Mouse (Mus musculus): ENCODE results near the gene Dpm3.

Gene Dpm3

DNA sequence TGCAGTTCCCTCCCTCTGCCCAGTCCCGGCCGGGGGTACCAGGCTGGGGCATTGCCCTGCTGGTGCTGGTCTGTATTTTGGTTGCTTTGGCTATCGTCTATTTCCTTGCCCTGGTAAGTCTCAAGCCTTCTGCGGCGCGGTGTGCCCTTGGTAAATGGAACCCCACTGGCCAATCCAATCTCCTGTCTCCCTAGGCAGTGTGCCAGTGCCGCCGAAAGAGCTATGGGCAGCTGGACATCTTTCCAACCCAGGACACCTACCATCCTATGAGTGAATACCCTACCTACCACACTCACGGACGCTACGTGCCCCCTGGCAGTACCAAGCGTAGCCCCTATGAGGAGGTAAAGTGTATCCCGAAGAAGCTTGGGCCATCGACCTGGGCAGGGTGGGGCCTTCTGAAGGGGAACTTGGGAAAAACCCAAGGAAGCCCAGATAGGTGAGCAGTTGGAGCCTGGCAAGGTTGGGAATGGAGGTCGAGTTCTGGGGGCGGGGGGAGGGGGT, 27.3 kb upstream of the Dpm3 start:
- DNase-seq (ENCODE audit: low read depth, low spot score): no peak

DNA sequence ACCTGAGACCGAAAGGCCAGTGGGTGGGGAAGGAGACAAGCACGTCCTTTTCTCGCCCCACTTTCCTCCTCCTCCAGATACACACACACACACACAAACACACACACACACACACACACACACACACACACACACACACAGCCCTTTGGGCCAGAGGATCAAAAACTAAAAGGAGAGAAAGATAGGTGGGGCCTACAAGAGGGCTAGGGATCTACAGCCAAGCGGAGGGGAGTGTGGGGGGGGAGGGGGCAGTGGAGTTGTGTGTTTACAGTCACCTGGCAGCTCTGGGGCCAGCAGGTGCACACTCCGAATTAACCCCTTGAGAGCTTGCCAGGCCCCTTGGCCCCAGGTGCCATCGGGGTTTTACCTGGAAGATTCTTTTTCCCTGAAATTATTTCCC, 26.5 kb upstream of the Dpm3 start:
- no peak for DNase-seq (ENCODE audit: low read depth, low spot score)

DNA sequence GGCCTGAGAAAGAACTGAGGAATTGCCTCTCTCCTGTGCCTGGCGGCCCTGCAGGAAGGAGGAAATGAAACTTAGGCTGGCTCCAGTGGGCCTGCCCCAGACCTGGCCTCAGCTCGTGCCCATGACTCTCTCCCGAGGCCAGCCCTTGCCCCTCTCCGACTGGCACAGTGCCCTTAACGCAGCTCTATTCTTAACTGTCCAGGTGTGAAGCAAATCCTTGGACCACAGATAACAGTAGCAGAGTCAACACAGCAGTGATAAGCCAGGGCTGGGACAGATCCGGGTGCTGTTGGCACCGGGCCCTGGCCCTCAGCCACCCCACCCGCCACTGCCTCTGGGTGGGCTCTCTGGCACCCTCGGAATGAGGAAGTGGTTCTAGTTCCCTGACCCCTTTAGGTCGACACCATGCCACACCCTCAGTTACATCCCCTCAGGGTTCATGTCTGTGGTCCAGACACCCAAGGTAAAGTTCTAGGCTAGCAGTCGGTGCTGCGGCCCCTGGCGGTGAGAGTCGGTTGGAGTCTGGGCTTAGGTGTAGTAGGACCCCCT, 25.5 kb upstream of the Dpm3 start:
- DNase-seq (ENCODE audit: low read depth, low spot score): no peak

DNA sequence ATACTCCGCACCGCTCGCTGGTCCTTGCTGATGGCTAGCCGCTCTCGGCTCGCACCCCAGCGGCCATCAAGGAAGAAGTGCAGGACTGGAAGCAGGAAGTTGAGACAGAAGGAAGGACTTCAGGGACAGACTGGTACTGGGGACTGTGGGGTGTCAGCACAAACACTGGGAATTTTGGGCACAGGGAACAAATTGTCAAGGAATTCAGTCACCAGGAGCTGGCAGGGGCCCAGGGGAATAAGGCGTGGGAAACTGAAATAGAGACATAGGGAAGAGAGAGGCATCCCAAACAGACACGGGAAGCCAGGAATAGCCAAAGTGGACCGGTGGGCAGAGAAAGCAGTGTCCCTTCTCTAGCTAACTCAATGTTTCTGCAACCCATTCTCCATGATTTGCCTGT, 22.6 kb upstream of the Dpm3 start:
- no peak for DNase-seq (ENCODE audit: low read depth, low spot score)

DNA sequence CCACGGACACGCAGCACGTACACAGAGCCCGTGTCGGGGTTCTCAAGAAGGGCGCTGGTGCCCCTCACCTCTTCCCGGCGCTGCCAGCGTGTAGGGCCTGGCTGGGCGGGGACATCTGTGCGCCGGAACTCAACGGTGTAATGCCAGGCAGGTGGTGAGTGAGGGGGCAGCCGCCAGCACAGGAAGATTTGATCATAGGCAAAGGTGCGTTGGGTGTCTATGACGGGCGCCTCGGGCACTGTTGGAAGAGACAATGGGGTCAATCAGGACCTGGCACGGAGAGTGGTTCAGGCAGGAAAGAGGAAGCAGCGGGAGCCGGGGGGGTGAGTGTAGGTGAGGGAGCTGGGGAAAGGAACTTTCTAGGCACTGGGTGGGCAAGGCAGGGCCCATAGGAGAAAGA, 21.5 kb upstream of the Dpm3 start:
- DNase-seq (ENCODE audit: low read depth, low spot score): no peak

DNA sequence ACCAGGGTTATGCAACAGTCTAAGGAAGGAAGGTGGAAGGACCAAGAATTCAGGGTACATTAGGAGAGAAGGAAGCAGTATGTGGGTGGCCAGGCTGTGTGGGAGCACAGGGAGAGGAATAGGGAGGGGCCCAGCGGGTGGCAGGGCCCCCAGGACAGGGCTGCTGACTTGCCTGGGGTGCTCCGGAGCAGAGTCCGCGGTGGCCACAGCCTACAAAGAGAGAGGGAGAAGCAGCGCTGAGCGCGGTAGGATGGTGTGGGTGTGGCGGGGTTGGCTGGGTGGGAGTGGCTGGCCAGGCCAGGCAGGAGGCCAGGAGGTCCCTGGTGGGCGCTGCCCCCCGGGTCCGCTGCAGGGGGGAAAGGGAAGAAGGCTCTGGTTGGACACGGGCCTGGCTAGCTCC, 20.7 kb upstream of the Dpm3 start:
- DNase-seq (ENCODE audit: low read depth, low spot score): no peak

DNA sequence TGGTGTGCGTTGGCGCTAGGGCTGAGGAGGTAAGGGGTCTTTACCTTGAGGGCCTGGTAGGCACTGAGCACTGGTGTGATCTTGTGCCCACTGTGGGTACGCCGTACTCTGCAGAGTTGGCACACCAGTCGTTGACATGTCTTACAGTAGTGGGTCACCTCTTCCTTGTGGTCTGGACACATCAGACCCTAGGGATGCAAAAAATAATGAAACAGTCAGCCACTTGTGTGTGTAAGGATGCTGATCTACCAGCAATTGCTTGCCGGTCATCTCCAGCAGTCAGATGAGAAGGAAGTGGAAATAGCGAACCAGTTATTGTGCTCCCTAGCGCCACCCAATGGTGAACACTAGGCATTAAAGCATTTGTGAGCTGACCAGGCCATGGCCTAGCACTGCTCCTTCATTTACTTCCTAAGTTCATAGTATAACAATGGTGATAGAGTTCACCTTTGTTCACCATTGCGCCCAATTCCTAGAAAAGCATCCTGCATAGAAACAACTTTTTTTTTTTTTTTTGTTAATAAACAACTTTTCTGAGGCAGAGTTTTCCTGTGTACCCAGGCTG, 16.7 kb upstream of the Dpm3 start:
- DNase-seq (ENCODE audit: low read depth, low spot score): peak; percentile 77

DNA sequence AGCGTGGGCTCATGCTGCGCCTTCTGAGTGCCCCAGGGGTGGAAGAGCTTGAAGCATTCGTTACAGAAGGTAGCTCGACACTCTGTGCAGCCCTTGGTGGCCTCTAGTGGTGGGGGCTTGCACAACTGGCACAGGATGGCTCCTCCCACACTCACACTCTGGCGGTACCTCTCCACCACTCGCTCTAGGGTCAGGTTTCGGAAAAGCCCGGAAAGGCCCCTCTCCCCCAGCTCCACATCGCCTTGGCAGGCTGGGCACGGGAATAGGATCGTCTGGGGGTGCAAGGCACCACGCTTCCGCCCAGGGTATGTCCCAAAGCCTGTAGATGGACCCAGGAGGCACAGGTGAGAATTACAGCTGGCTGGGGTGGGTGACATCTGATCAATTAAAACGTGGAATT, 15.5 kb upstream of the Dpm3 start:
- peak; percentile 83 for DNase-seq (ENCODE audit: low read depth, low spot score)

DNA sequence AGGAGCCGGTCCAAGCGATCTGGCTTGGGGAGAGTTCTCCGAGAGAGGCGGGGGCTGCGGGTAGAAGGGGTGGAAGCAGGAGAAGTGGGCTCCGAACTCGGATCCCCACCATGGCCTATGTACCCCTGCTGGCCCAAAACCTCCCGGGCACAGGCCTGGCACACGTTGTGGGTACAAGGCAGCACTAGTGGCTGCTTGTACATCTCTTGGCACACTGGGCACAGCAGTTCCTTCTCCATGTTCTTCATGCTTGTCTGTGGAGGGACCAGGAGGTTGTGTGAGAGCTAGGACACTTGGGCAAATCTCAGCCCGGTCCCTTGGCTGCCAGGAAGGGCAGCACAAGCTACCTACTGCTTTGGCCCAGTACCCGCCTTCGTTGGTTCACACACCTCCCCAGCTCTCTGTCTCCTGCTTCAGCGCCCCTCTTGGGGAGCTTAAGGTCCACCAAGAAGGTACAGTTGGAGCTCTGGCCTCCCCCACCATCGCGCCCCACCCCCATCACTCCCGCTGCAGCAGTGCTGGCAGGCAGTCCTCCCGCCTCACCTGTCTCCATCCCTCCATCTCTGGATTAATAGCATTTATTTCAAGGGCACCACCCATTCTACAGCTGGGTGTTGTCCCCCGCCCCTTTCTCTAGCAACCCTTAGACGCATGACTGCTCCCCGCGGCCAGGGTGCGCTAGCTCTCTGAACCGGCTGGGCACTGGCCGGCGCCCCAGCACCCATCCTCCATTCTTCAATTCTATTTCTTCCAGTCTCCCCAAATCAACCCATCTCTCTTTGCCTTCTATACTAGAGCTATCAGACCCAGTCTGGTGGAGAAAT, 14.8 kb upstream of the Dpm3 start:
- DNase-seq (ENCODE audit: low read depth, low spot score): peak; percentile 72

DNA sequence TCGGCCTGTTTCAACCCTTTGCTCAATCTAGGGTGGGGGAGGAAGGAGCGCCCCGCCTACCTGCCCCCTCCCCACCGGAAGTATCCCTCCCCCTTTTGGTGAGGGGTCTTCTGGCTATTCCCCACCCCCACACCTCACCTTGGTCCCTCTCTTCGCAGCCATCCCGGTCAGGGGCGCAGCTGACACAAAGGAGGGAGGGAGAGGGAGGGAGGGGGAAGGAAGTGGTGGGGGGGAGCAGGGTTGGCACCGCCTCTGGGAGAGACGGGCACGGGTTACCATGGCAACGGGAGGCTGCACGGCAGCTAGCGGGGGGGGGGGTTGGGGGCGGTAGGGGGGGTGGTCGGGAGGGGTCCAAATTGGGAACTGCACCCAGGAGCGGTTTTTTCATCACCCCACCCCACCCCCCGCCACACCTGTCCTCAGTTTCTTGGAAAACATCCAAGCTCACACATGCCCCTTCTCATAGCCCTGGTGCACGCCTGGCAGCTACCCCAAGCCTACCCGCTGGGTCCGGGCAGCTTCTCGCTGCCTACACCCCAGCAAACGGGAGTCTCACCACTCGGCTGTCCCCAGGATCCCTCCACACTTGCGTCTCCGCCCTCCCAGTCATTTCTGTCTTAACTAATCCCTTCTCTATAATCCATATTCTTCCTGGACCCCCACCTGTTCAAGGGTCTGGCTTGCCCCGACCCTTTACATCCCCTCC, 14.0 kb upstream of the Dpm3 start:
- peak; percentile 77 for DNase-seq (ENCODE audit: low read depth, low spot score)

DNA sequence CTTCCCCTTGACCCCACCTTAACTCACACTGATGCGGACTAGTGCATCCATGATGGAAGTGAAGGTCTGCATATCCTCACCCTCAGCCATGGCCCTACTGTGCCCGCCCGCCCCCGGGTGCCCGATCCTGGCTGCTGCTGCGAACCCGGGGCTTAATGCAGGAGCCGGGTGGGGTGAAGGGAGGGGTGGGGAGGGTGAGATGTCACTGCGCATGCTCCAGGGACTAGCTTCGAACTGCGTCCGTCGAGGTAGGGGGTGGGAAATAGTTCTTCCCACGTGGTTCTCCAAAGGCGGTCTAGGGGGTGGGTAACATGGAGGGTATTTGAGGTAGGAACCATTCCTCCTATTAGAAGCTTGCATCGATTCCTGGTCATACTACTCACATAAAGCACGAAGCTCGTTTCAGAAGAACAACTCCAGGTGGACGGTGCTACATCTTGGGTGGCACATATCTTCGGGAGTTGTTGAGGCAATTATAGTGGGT, 13.4 kb upstream of the Dpm3 start, which contains the start of gene Krtcap2:
TSS of gene Krtcap2 (plus strand) at position 279 of the 484 bp plus-strand sequence.
- peak; percentile 80 for DNase-seq (ENCODE audit: low read depth, low spot score)

DNA sequence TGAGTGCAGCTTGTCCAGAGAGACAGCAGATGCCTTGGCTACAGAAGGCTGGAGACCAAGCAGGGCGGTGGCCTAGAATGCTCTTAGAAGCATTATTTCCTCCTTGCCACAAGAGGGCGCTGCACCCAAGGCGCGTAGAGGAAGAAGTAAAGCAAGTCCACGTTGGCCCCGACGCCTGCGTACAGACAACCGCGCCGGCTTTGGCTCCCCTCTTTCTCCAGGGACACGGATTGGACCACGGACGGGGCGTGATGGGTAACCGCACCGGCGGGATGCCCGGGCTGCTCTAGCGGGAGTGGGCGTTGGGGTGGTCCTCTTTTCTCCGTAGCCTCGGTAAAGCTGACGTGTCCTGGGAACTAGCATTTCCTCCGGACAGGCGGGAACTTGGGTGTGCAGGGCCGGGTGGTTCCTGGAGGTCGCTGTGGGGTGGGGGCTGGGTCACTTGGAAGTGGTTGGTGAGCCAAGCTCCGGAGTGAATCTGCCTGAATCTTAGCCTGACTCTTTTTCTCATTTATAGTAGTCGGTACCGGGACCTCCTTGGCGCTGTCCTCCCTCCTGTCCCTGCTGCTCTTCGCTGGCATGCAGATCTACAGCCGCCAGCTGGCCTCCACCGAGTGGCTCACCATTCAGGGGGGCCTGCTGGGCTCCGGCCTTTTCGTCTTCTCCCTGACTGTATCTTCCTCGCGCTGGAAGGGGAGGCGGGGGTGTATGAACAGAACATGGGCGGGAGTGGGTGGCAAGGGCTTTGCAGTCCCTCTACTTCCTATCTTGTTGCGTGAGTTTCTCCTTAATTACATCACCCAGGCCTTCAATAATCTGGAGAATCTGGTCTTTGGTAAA, 12.7 kb upstream of the Dpm3 start, which contains the start of gene Trim46:
TSS of gene Trim46 (minus strand) at position 49 of the 840 bp plus-strand sequence.
- peak; percentile 92 for DNase-seq (ENCODE audit: low read depth, low spot score)

DNA sequence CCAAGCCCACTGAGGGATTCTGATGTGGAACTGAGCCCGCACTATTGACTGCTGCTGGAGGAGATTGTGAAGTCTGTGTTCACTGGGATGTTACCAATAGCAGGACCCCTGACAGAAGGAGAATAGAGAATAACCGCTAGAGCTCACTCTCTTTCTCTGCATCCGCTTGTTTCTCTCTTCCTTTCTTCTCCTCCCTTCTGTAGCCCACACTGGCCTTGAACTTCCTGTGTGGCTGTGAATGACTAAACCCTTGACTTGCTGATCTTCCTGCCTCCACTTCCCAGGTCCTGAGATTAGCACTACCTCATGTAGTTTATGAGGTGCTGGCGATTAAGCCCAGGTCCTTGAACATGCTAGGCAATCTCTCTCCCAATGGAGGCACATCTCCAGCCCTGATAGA, 11.7 kb upstream of the Dpm3 start:
- DNase-seq (ENCODE audit: low read depth, low spot score): peak; percentile 13

DNA sequence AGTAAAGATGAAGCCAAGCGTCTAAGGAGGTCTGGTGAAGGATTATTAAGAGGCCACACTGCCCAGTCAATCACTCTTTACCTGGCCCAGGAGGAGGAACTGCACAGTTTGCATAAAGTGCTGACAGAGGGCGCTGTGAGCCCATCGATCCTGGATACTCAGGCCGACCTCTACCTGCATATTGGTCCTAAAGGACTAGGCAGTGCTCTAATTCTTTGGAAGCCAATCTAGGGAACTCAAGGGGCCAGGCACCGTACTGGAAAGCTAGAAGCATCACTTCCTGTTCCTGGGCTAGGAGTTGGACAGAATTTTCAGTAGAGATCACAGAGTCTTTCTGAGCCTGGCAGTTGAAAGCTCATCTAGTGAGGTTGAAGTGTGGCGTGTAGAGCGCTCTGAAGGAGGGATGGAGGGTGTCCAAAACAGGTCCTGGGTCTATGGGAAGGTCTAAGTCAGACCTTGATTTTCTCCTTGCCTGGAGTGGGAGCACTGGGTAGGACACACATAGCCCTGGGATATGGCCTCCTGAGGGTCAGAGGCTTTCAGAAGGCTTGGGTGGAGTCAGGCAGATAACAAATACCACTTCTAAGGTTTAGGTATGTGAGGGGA, 8.6 kb upstream of the Dpm3 start:
- DNase-seq (ENCODE audit: low read depth, low spot score): peak; percentile 87

DNA sequence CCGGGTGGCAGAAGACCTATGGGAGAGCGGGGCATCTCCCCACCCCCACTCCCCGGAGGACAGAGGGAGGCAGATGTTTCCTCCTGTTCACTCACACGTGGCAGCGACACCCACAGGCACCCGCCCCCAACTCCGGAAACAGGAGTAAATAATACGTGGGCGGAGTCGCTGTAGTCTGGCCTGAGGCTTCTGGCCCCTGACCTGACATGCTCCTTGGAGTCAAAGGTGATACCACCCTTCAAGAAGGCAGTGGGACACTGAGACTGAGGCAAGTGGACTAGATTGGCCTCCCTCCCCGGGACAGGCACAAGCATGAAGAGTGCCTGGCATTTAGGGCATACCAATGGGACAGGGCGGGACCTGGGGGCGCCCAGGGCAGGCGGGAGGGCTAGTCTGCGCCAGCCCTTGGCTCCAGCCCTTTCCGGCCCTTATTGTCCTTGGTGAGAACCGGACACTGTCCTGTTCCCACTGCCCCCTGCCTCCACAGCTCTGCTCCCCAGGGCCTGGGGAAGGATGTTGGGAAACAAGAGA, 7.7 kb upstream of the Dpm3 start:
- peak; percentile 67 for DNase-seq (ENCODE audit: low read depth, low spot score)

DNA sequence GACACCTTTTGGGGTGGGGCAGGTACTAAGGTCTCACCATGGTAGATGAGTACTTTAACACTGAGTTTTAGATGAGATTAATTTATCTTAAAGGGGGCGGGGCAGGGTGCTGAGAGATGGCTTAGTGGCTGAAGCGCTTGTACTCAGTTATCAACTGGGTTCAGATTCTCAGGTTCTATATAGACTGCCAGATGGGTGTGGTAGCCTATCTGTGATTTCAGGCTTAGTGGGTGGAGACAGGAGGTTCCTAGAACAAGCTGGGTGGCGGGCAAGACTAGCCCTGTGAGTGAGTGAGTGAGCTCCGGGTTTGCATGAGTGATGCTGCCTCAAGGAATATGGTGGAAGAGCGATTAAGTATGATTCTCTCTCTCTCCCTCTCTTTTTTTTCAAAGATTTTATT, 4.2 kb upstream of the Dpm3 start:
- no peak for DNase-seq (ENCODE audit: low read depth, low spot score)

DNA sequence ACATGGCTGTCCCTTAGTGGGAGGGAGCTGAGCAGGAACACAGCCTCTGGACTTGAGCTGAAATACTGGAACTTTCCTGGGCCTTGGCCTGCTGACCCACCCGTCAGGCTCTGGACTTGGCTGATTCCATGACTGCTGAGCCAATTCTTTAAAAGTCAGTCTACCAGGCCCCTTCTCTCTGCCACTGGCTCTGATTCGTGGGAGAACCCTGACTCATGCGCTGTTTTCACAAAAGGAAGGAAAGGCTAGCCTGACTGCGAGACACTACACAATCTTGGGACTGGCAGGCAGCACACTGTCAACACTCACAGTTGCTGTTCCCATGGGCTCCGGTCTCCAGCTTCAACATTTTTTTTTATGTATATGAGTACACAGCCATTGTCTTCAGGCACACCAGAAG, 3.0 kb upstream of the Dpm3 start:
- no peak for DNase-seq (ENCODE audit: low read depth, low spot score)

DNA sequence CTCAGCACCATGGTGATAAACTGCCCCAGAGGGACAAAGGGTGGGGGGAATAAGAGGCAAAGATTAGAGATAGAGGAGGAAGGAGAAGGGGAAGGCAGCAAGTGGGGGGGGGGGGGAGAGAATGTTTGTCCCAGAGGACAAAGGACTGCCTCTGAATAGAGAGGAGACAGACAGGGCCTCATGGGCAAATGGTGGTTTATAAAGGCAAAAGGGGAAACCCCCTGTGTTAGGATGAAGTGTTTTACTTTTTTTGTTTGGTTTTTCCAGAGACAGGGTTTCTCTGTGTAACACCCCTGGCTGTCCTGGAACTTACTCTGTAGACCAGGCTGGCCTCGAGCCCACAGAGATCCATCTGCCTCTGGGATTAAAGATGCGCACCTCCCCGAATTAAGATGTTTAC, 1.1 kb downstream of the Dpm3 start:
- no peak for DNase-seq (ENCODE audit: low read depth, low spot score)

DNA sequence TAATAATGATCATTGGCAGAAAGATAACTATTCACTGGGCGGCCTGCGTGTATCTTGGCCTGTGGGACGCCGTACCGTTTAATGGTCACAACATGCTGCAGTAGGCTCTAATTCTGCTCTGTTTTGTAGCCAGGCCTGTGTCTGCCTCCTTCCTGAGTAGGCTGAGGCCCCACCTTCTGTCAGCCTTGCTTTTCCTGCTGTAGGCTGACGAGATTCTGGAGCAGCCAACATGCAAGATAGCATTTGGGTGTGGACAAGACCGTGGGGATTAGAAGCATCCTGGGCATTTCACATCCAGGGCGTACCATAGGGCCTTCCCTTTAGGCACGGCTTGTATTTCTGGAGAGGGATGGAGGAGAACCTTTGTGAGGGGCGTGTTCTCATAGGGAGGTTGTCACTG, 3.3 kb downstream of the Dpm3 start:
- no peak for DNase-seq (ENCODE audit: low read depth, low spot score)

DNA sequence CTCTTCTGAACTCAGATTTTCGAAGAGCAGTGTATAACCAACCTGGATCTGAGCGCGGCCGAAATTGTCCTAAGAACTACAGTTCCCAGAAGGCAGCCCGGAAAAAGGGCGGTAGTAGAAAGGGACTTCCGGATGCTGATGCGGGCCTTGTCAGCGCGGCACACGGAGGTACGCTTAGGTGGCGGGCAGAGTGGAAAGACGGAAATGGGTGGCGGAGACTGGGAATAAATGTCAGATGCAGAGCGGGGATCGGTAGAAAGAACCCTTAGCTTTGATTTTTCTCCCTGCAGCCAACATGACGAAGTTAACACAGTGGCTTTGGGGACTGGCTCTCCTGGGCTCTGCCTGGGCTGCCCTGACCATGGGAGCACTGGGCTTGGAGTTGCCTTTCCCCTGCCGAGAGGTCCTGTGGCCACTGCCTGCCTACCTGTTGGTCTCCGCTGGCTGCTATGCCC, 7.3 kb downstream of the Dpm3 start:
- peak; percentile 89 for DNase-seq (ENCODE audit: low read depth, low spot score)

Measured in CD4-positive, CD25-positive, alpha-beta regulatory T cell, adult 2 months (primary cell).